Mouse (Mus musculus): Measurements from ENCODE around the gene Neurod2. TPM values are rescaled to one million over a fixed set of nuclear protein-coding genes. Genes with fewer than 3 reads are reported as not detected.

Gene Neurod2
- polyA plus RNA-seq, 1 experiment: not detected

DNA sequence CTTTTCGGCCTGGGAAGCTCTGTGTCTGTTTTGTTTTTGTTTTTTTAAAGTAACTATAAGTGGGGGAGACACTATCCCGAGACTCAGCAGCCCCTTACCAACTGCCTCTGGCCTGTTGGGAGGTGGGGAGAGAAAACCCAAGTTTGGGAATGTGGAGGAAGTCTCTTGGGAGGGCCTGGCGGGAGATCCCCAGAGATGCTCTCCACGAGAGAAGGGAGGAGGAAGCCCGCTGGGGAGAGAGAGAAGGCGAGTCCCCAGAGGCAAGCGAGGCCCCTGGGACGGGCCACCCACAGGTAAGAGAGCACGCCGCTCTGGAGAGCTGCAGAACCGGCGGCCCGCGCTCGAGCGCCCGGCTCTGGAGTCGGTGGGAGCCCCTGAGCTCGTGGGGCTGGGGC is 2.7 kb downstream of the Neurod2 start:
- no peak overlapping the region for H3K4me3 ChIP-seq
- H3K79me2 ChIP-seq (ENCODE audit: control insufficient read depth, insufficient read depth): no peaks in the 10 kb centered on the region
- no peak overlapping the region for H3K4me2 ChIP-seq (ENCODE audit: low read depth)
- H3ac ChIP-seq (ENCODE audit: control insufficient read depth, insufficient read length): no peak overlapping the region
- TF ChIP-seq POLR2A (IDR thresholded peaks at IDR 0.05; ENCODE audit: insufficient read length, low read depth) (no peak), SRF (IDR thresholded peaks at IDR 0.05; ENCODE audit: control insufficient read depth, insufficient read length, low read depth) (no peak), TCF3 (IDR thresholded peaks at IDR 0.05; ENCODE audit: insufficient read length, low read depth) (no peak), MYOG (IDR thresholded peaks at IDR 0.05; ENCODE audit: control insufficient read depth in 1 of 3, insufficient read depth in 1 of 3, insufficient read length in 2 of 3, low read depth in 2 of 3) (no peak), E2F4 (IDR thresholded peaks at IDR 0.05; ENCODE audit: insufficient read depth) (no peak), TCF12 (IDR thresholded peaks at IDR 0.05; ENCODE audit: insufficient read depth, poor library complexity, severe bottlenecking) (no peak), CEBPB (IDR thresholded peaks at IDR 0.05; ENCODE audit: insufficient read depth, poor library complexity, severe bottlenecking) (no peak), USF1 (IDR thresholded peaks at IDR 0.05; ENCODE audit: low read depth) (no peak), REST (IDR thresholded peaks at IDR 0.05; ENCODE audit: insufficient read depth, insufficient read length) (no peak), MYOD1 (IDR thresholded peaks at IDR 0.05; ENCODE audit: control insufficient read depth in 1 of 3, insufficient read length in 2 of 3, low read depth in 2 of 3) (no peak), MAX (IDR thresholded peaks at IDR 0.05; ENCODE audit: low read depth) (no peak), POLR2AphosphoS2 (IDR thresholded peaks at IDR 0.05; ENCODE audit: insufficient read length, low read depth) (no peak)
- peaks cover 77% of the 10 kb centered on the region for H3K27me3 ChIP-seq (ENCODE audit: control insufficient read depth, insufficient read depth, insufficient read length)
- H3K36me3 ChIP-seq (ENCODE audit: control insufficient read depth, insufficient read depth): no peaks in the 10 kb centered on the region

DNA sequence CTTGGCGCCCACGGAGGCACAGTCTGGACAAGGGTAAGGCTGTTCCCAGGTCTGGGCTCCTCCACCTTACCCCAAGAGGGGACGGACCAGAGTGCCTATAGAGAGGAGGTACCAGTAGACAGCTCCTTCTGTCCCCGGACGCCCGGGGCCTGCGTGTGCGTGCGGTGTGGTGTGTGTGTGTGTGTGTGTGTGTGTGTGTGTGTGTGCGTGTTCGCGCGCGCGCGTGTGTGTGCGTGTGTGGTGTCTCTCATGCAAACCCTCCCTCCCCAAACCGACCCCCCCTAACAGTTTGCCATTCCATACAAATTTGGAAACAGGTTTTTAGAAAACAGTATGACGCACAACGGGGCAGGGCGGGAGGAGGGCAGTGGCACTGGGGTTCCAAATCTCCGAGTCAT is 3.6 kb downstream of the Neurod2 start:
- Histone ChIP-seq H3K27me3 (ENCODE audit: control insufficient read depth, insufficient read depth, insufficient read length) (peaks cover 77% of the 10 kb centered on the region), H3K79me2 (ENCODE audit: control insufficient read depth, insufficient read depth) (no peaks in the 10 kb centered on the region), H3K36me3 (ENCODE audit: control insufficient read depth, insufficient read depth) (no peaks in the 10 kb centered on the region), H3K4me3 (no peak overlapping the region), H3ac (ENCODE audit: control insufficient read depth, insufficient read length) (no peak overlapping the region), H3K4me2 (ENCODE audit: low read depth) (no peak overlapping the region)
- TF ChIP-seq SRF (IDR thresholded peaks at IDR 0.05; ENCODE audit: control insufficient read depth, insufficient read length, low read depth) (no peak), CEBPB (IDR thresholded peaks at IDR 0.05; ENCODE audit: insufficient read depth, poor library complexity, severe bottlenecking) (no peak)

DNA sequence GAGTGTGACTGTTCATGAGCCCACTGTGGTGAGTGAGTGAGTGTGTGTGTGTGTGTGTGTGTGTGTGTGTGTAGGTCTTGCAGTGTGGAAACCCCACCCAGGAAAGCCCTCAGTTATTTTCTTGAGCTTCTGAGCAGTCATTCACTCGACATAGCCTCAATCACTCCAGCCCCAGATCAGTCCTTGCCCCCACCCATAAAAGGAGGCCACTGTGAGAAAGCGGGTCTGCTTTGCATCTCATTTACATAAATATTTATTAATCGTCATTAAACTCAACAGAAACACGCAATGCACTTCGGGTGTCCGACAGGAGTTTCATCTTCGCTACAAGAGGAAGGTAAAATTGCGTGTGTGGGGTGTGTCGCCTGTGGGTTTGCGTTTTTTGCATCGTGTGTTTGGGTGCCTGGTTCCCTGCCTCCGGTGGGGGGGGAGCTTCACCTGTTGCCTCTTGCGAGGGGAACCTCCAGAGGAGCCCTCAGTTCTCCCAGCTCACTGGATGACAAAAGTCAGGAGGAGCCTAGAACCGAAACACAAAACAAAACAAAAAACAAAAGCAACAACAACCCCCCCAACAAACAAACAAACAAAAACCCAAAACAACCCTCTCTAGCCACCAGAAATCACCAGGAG is 4.1 kb downstream of the Neurod2 start:
- no peak overlapping the region for H3ac ChIP-seq (ENCODE audit: control insufficient read depth, insufficient read length)
- no peaks in the 10 kb centered on the region for H3K36me3 ChIP-seq (ENCODE audit: control insufficient read depth, insufficient read depth)
- no peak overlapping the region for H3K4me3 ChIP-seq
- TF ChIP-seq TCF12 (IDR thresholded peaks at IDR 0.05; ENCODE audit: insufficient read depth, poor library complexity, severe bottlenecking): no peak
- TF ChIP-seq POLR2A (IDR thresholded peaks at IDR 0.05; ENCODE audit: insufficient read length, low read depth): no peak
- no peak for TF ChIP-seq E2F4 (IDR thresholded peaks at IDR 0.05; ENCODE audit: insufficient read depth)
- TF ChIP-seq USF1 (IDR thresholded peaks at IDR 0.05; ENCODE audit: low read depth): no peak
- TF ChIP-seq TCF3 (IDR thresholded peaks at IDR 0.05; ENCODE audit: insufficient read length, low read depth): no peak
- TF ChIP-seq MYOG (IDR thresholded peaks at IDR 0.05; ENCODE audit: control insufficient read depth in 1 of 3, insufficient read depth in 1 of 3, insufficient read length in 2 of 3, low read depth in 2 of 3): no peak
- no peak for TF ChIP-seq MAX (IDR thresholded peaks at IDR 0.05; ENCODE audit: low read depth)
- no peak for TF ChIP-seq REST (IDR thresholded peaks at IDR 0.05; ENCODE audit: insufficient read depth, insufficient read length)
- no peak for TF ChIP-seq CEBPB (IDR thresholded peaks at IDR 0.05; ENCODE audit: insufficient read depth, poor library complexity, severe bottlenecking)
- TF ChIP-seq MYOD1 (IDR thresholded peaks at IDR 0.05; ENCODE audit: control insufficient read depth in 1 of 3, insufficient read length in 2 of 3, low read depth in 2 of 3): no peak
- no peak for TF ChIP-seq SRF (IDR thresholded peaks at IDR 0.05; ENCODE audit: control insufficient read depth, insufficient read length, low read depth)
- TF ChIP-seq POLR2AphosphoS2 (IDR thresholded peaks at IDR 0.05; ENCODE audit: insufficient read length, low read depth): no peak
- no peaks in the 10 kb centered on the region for H3K79me2 ChIP-seq (ENCODE audit: control insufficient read depth, insufficient read depth)
- H3K27me3 ChIP-seq (ENCODE audit: control insufficient read depth, insufficient read depth, insufficient read length): peaks cover 77% of the 10 kb centered on the region
- no peak overlapping the region for H3K4me2 ChIP-seq (ENCODE audit: low read depth)

DNA sequence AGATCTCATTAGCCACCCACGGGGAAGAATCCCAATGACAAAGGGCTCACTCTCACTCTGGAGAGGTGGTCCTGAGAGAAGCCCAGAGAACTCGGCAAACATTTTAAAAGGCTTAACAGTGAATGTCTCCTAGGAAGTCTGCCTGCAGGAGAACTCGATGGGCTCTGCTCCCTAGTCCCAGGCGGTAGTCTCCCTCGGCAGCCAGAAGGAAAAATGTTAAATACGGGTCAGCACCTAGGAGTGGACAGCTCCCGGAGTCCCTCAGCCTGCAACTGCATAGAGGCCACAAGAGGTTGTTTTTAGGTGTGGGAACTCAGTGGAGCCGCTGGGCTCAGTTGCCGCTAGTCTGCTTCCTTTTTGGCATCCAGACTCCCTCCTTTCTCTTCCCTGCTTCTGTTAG is 5.5 kb downstream of the Neurod2 start:
- Histone ChIP-seq H3K27me3 (ENCODE audit: control insufficient read depth, insufficient read depth, insufficient read length) (peaks cover 76% of the 10 kb centered on the region), H3K4me3 (no peak overlapping the region), H3K4me2 (ENCODE audit: low read depth) (no peak overlapping the region), H3K36me3 (ENCODE audit: control insufficient read depth, insufficient read depth) (no peaks in the 10 kb centered on the region), H3ac (ENCODE audit: control insufficient read depth, insufficient read length) (no peak overlapping the region), H3K79me2 (ENCODE audit: control insufficient read depth, insufficient read depth) (no peaks in the 10 kb centered on the region)
- no peak for TF ChIP-seq TCF3 (IDR thresholded peaks at IDR 0.05; ENCODE audit: insufficient read length, low read depth)
- TF ChIP-seq TCF12 (IDR thresholded peaks at IDR 0.05; ENCODE audit: insufficient read depth, poor library complexity, severe bottlenecking): no peak
- no peak for TF ChIP-seq MAX (IDR thresholded peaks at IDR 0.05; ENCODE audit: low read depth)
- peak; percentile 91 for TF ChIP-seq REST (IDR thresholded peaks at IDR 0.05; ENCODE audit: insufficient read depth, insufficient read length)

DNA sequence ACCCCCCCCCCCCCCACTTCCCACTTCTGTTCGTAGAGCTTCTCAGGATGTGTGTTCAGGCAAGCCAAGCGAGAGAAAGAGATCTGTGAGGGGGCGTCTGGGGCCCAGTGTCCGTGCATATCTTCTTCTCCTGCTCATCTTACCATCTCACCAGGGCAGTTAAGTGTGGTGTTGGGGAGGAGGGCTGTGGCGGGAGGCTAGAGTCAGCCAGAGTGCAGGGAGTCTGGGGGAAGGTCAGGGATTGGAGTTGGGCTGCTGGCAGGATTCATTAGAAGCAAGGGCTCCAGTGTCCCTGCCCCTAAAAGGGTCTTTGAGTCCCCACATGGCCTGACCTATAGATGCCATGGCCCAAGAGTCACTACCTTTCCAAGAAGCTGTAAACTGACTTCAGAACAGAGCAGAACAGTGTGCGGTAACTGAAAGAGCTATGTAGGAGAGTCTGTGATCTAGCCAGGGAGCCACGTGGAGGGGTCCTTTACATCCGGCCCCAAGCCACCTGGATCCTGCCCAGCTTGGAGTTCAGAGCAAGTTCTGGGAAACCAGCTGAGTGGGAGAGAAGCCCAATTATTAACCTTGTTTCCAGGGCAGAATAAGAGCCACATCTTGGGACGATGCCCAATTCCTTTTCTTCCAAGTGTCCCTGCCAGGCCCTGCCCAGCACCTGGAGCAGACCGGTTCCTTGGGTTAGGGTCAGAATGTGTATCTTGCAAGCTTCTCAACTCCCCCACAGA is 6.1 kb downstream of the Neurod2 start:
- Histone ChIP-seq H3K36me3 (ENCODE audit: control insufficient read depth, insufficient read depth) (no peaks in the 10 kb centered on the region), H3ac (ENCODE audit: control insufficient read depth, insufficient read length) (no peak overlapping the region), H3K27me3 (ENCODE audit: control insufficient read depth, insufficient read depth, insufficient read length) (peaks cover 76% of the 10 kb centered on the region), H3K79me2 (ENCODE audit: control insufficient read depth, insufficient read depth) (no peaks in the 10 kb centered on the region), H3K4me3 (no peak overlapping the region), H3K4me2 (ENCODE audit: low read depth) (no peak overlapping the region)
- no peak for TF ChIP-seq SRF (IDR thresholded peaks at IDR 0.05; ENCODE audit: control insufficient read depth, insufficient read length, low read depth)
